Mouse (Mus musculus) hindbrain, embryonic 15.5 days (tissue): ENCODE data around the gene Prkacb. TPM values are rescaled to one million over a fixed set of nuclear protein-coding genes. Genes with fewer than 3 reads are reported as not detected.
"Not testable (repeated sequence)": the region's sequence is repeated elsewhere in the genome, so short reads cannot be mapped to it uniquely, and the experiment has no call there.

Source experiments
- ATAC-seq: fragments of 200-750 bp; cut with Nextera tagmentation; 2 replicates; pipeline ENCODE4 v1.8.0; 2017; ENCODE audit warnings: low read depth, moderate number of reproducible peaks, moderate TSS enrichment; ENCODE audit not compliant: low FRiP score
- H3K27ac ChIP-seq: fragments of 300-500 bp; sonication (generic); replicated peaks from 2 replicates; pipeline ENCODE4 v1.5.1; 2015; ENCODE audit warnings: mild to moderate bottlenecking, inconsistent platforms
- H3K27me3 ChIP-seq: fragments of 300-500 bp; sonication (generic); 2 replicates; pipeline ENCODE4 v1.6.1; 2015; ENCODE audit warnings: control low read depth, inconsistent platforms
- H3K36me3 ChIP-seq: fragments of 300-500 bp; sonication (generic); 2 replicates; pipeline ENCODE4 v1.6.1; 2015; ENCODE audit warnings: control low read depth, inconsistent platforms
- H3K4me1 ChIP-seq: fragments of 300-500 bp; sonication (generic); replicated peaks from 2 replicates; pipeline ENCODE4 v1.6.1; 2015; ENCODE audit warnings: control low read depth, inconsistent platforms
- H3K4me2 ChIP-seq: fragments of 300-500 bp; sonication (generic); 2 replicates; pipeline ENCODE4 v1.6.1; 2015; ENCODE audit warnings: moderate library complexity, mild to moderate bottlenecking, inconsistent platforms
- H3K4me3 ChIP-seq: fragments of 300-500 bp; sonication (generic); 2 replicates; pipeline ENCODE4 v1.5.1; 2015; ENCODE audit warnings: mild to moderate bottlenecking, inconsistent platforms
- H3K9ac ChIP-seq: fragments of 300-500 bp; sonication (generic); 2 replicates; pipeline ENCODE4 v1.6.1; 2015; ENCODE audit warnings: inconsistent platforms
- H3K9me3 ChIP-seq: fragments of 300-500 bp; sonication (generic); 2 replicates; pipeline ENCODE4 v1.6.1; 2016; ENCODE audit warnings: control low read depth, inconsistent platforms
- WGBS: fragments of 180-500 bp; shearing (Covaris S2); methylation state at CpG from one replicate; pipeline ENCODE4 v1.1.7; 2015; 5-methylcytosine and 5-hydroxymethylcytosine counted together
- polyA plus RNA-seq: library from polyadenylated mRNA; unstranded; fragments of >200 nt; fragmentation: Nextera tagmentation; extraction: Ambion mirVana; gene quantifications from 2 replicates; pipeline ENCODE4 v1.2.1, GENCODE M21; 2015

Prkacb gene
- polyA plus RNA-seq, 1 experiment from 2014 or later = 186 TPM

DNA sequence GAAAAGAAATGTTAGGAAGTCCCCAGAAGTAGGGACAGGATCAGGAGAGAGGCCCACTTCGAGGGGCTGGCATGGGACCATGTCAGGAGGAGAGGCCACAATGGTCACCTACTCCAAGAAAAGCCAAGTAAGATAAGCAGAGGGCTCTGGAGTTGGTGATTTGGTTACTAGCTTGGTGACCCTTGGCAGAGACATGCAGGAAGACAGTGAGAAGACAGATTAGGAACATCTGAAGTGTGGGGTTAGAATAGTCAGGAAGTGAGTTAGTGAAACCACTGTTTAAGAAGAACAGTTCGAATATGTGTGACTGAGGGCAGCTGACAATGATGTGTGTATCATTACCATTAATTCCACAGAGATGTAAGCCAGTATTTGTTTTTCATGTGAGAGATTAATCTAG lies 58.5 kb downstream of the Prkacb start:
- 92% methylated on average over 2 of the region's 2 CpGs for WGBS
- H3K27me3 ChIP-seq = no peaks in the 10 kb centered on the region
- H3K9me3 ChIP-seq = no peaks in the 10 kb centered on the region
- no peak overlapping the region for H3K4me3 ChIP-seq
- no peak for ATAC-seq
- no peak overlapping the region for H3K27ac ChIP-seq
- peaks cover 47% of the 10 kb centered on the region for H3K36me3 ChIP-seq
- H3K9ac ChIP-seq = no peak overlapping the region
- H3K4me2 ChIP-seq = no peak overlapping the region
- H3K4me1 ChIP-seq = no peaks in the 10 kb centered on the region; the same call in 1 of the 2 replicates

GRCm38 (mm10) chr3:146741564-146742202 lies 71.1 kb downstream of the Prkacb start:
- Histone ChIP-seq H3K4me1 (peaks cover 4% of the 10 kb centered on the region; the same call in 1 of the 2 replicates), H3K27me3 (no peaks in the 10 kb centered on the region), H3K4me3 (no peak overlapping the region), H3K9ac (no peak overlapping the region), H3K36me3 (peaks cover 65% of the 10 kb centered on the region), H3K4me2 (no peak overlapping the region), H3K27ac (0 out of 2 replicates have a peak overlapping the region, but pooled peaks have one; percentile 10), H3K9me3 (no peaks in the 10 kb centered on the region)
- WGBS = 74% methylated on average over 4 of the region's 4 CpGs
- ATAC-seq = 0 out of 2 replicates have a peak, but pooled peaks have one; percentile 54

DNA sequence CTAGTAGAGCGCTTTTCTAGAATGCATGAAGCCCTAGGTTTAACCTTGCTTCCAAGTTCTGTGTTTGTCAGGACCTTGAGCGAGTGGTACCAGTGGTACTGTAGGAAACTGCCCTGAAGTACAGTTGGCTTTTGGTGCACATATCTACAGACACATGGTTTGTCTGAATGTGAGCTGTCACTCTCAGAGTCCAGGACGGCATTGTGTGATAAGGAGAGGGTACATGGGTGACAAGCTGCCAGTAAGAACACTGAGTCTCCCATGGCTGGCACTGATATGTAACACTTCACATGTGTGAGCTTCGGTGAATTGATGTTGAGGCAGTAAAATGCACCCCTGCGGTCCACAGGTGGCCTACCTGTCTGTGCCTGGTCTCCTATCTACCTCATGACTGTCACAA lies 71.6 kb downstream of the Prkacb start:
- WGBS = 93% methylated on average over 5 of the region's 5 CpGs
- H3K27me3 ChIP-seq = no peaks in the 10 kb centered on the region
- no peak overlapping the region for H3K4me3 ChIP-seq
- H3K4me1 ChIP-seq = peaks cover 4% of the 10 kb centered on the region; the same call in 1 of the 2 replicates
- no peak overlapping the region for H3K4me2 ChIP-seq
- H3K36me3 ChIP-seq = peaks cover 62% of the 10 kb centered on the region
- H3K9ac ChIP-seq = no peak overlapping the region
- 0 out of 2 replicates have a peak overlapping the region, but pooled peaks have one; percentile 10 for H3K27ac ChIP-seq
- H3K9me3 ChIP-seq = no peaks in the 10 kb centered on the region
- ATAC-seq = 0 out of 2 replicates have a peak, but pooled peaks have one; percentile 34

DNA sequence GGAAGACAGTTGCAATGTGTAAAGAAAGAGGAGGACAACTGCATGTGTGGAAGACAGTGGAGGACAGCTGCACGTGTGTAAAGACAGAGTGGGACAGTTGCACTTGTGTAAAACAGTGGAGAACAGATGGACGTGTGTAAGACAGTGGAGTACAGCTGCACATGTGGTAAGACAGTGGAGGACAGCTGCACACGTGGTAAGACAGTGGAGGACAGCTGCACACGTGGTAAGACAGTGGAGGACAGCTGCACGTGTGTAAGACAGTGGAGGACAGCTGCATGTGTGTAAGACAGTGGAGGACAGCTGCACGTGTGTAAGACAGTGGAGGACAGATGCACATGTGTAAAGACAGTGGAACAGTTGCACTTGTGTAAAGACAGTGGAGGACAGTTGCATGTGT lies 76.6 kb downstream of the Prkacb start:
- not testable (repeated sequence) for H3K9ac ChIP-seq, H3K9me3 ChIP-seq, H3K27ac ChIP-seq, H3K27me3 ChIP-seq, ATAC-seq, H3K4me3 ChIP-seq, H3K4me2 ChIP-seq, H3K4me1 ChIP-seq
- WGBS = 90% methylated on average over 6 of the region's 6 CpGs
- peaks cover 64% of the 10 kb centered on the region for H3K36me3 ChIP-seq

GRCm38 (mm10) chr3:146735657-146736056 lies 77.1 kb downstream of the Prkacb start:
- WGBS = 83% methylated on average over 3 of the region's 3 CpGs
- Histone ChIP-seq H3K9me3 (no peaks in the 10 kb centered on the region), H3K4me2 (no peak overlapping the region), H3K36me3 (peaks cover 66% of the 10 kb centered on the region), H3K4me1 (no peaks in the 10 kb centered on the region), H3K4me3 (no peak overlapping the region), H3K9ac (no peak overlapping the region), H3K27ac (no peak overlapping the region), H3K27me3 (no peaks in the 10 kb centered on the region)
- ATAC-seq = no peak

GRCm38 (mm10) chr3:146734907-146735629 lies 77.7 kb downstream of the Prkacb start:
- H3K27ac ChIP-seq = no peak overlapping the region
- 88% methylated on average over 9 of the region's 9 CpGs for WGBS
- no peak overlapping the region for H3K9ac ChIP-seq
- H3K4me1 ChIP-seq = no peaks in the 10 kb centered on the region
- H3K27me3 ChIP-seq = no peaks in the 10 kb centered on the region
- peaks cover 66% of the 10 kb centered on the region for H3K36me3 ChIP-seq
- H3K4me3 ChIP-seq = no peak overlapping the region
- ATAC-seq = no peak
- no peak overlapping the region for H3K4me2 ChIP-seq
- H3K9me3 ChIP-seq = no peaks in the 10 kb centered on the region

GRCm38 (mm10) chr3:146731499-146731898 lies 81.3 kb downstream of the Prkacb start:
- Histone ChIP-seq H3K9ac (no peak overlapping the region), H3K4me2 (no peak overlapping the region), H3K9me3 (no peaks in the 10 kb centered on the region), H3K27ac (no peak overlapping the region), H3K4me3 (no peak overlapping the region), H3K36me3 (peaks cover 57% of the 10 kb centered on the region), H3K27me3 (no peaks in the 10 kb centered on the region), H3K4me1 (no peaks in the 10 kb centered on the region)
- ATAC-seq = no peak
- whole genome bisulfite sequencing = 91% methylated on average over 11 of the region's 11 CpGs

- Histone ChIP-seq H3K27ac (no peak overlapping the region), H3K4me2 (no peak overlapping the region), H3K4me1 (no peaks in the 10 kb centered on the region), H3K36me3 (peaks cover 21% of the 10 kb centered on the region), H3K9me3 (no peaks in the 10 kb centered on the region), H3K4me3 (no peak overlapping the region), H3K9ac (no peak overlapping the region), H3K27me3 (no peaks in the 10 kb centered on the region)
- 53% methylated on average over 3 of the region's 3 CpGs for WGBS
- no peak for ATAC-seq
Observed at GRCm38 (mm10) chr3:146723037-146723436, 89.8 kb downstream of the Prkacb start.

DNA sequence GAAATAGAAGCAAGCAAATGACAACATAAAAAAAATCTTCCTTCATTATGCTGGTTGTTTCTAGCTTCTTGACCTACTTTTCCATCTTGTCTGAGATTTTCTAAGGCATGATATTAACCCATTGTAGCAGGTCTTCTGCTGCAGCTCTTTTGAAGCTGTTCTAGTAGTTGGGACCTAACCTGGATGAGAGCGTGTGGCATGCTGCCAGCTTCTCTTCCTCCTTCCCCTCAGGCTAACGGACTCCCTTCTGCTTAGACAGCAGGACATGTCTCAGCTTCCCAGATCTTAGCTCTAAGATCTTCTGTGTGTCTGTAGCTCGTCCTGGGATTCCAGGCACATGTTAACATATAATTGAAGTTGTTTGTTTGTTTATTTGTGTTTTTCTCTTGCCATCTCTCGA lies 93.1 kb downstream of the Prkacb start:
- H3K27me3 ChIP-seq = no peaks in the 10 kb centered on the region
- H3K4me2 ChIP-seq = no peak overlapping the region
- no peak overlapping the region for H3K4me3 ChIP-seq
- 80% methylated on average over 4 of the region's 4 CpGs for WGBS
- H3K27ac ChIP-seq = no peak overlapping the region
- H3K36me3 ChIP-seq = no peaks in the 10 kb centered on the region
- ATAC-seq = no peak
- H3K4me1 ChIP-seq = no peaks in the 10 kb centered on the region
- H3K9ac ChIP-seq = no peak overlapping the region
- H3K9me3 ChIP-seq = no peaks in the 10 kb centered on the region

- Histone ChIP-seq H3K27me3 (no peaks in the 10 kb centered on the region), H3K36me3 (no peaks in the 10 kb centered on the region), H3K9ac (no peak overlapping the region), H3K4me1 (no peaks in the 10 kb centered on the region), H3K9me3 (no peaks in the 10 kb centered on the region), H3K4me3 (no peak overlapping the region), H3K4me2 (no peak overlapping the region), H3K27ac (no peak overlapping the region)
- no peak for ATAC-seq
- WGBS = 58% methylated on average over 5 of the region's 5 CpGs
Observed at GRCm38 (mm10) chr3:146718251-146718650, 94.5 kb downstream of the Prkacb start.

DNA sequence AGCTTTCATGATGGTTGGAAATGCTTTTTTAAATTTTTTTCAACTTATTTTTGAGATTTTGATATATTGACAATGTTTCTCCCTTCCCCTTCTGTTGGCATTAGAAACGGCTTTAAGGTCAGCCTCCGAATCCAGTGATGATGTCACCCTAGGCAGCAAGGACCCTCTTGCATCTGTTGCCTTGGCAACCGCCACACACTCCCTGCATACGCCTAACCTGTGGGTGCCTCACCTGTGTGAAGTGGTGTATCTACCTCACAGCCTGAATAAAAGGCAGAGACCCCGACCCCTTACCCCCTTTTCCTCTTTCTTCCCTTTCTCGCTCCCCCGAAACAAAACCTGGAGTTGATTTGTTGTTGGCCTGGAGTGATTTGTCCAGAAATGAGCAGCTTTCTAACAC lies 100.5 kb downstream of the Prkacb start:
- WGBS = 78% methylated on average over 7 of the region's 7 CpGs
- no peak for ATAC-seq
- no peaks in the 10 kb centered on the region for H3K27me3 ChIP-seq
- 0 out of 2 replicates have a peak, but pooled peaks cover 4% of the 10 kb centered on the region for H3K4me1 ChIP-seq
- no peak overlapping the region for H3K27ac ChIP-seq
- H3K36me3 ChIP-seq = no peaks in the 10 kb centered on the region
- no peak overlapping the region for H3K4me2 ChIP-seq
- H3K9ac ChIP-seq = no peak overlapping the region
- no peak overlapping the region for H3K4me3 ChIP-seq
- H3K9me3 ChIP-seq = no peaks in the 10 kb centered on the region

DNA sequence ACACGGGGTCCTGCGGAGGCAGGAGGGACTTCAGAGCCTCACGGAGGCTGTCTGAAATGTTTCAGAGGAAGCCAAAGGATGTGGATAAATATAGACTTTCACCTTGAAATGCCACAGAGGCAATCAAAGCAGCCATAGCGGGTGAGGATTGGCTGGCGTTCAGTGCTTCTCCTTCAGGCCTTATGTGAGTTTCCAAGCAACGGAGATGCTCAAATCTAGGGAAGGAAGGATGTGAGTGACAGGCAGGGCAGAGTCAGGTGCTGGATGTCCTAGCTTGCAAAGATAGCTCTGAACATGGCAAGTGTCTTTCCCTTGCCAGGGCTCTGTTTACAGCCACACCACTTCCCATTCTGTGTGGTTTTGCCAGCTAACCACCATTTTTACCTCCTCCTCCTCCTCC lies 101.2 kb downstream of the Prkacb start:
- Histone ChIP-seq H3K27me3 (no peaks in the 10 kb centered on the region), H3K27ac (peak overlapping the region; percentile 36), H3K36me3 (no peaks in the 10 kb centered on the region), H3K4me1 (0 out of 2 replicates have a peak, but pooled peaks cover 4% of the 10 kb centered on the region), H3K4me3 (no peak overlapping the region), H3K9ac (no peak overlapping the region), H3K9me3 (no peaks in the 10 kb centered on the region), H3K4me2 (no peak overlapping the region)
- no peak for ATAC-seq
- 63% methylated on average over 6 of the region's 6 CpGs for WGBS
